Mouse (Mus musculus) gastrocnemius, postnatal 36 days (tissue): ENCODE measurements around the gene Evl. TPM values are rescaled to one million over a fixed set of nuclear protein-coding genes. Genes with fewer than 3 reads are reported as not detected.
A peak's percentile ranks its signal among the peaks of the same experiment; 100 is the strongest.
"Not testable (repeated sequence)": the region's sequence is repeated elsewhere in the genome, so short reads cannot be mapped to it uniquely, and the experiment has no call there.

Experiments
- DNase-seq, 2 experiments: peaks; one replicate each; pipeline ENCODE4 v3.0.0; 2022
- intact Hi-C: fragments of 180-260 bp; cut with DNase I; formaldehyde crosslinking; loops from one replicate; pipeline ENCODE4 v1.15.1; 2025
- long read RNA-seq, 2 experiments: library from polyadenylated mRNA; stranded (forward); transcript quantifications; one replicate each; pipeline ENCODE4 v2.0.0; 2021
- total RNA-seq, 2 experiments: library from RNA; stranded (reverse); gene quantifications; 2 replicates each; pipeline ENCODE4 v1.2.3; 2021

Evl gene
- total RNA-seq = 10 to 100 TPM; 11.5 to 16.7 TPM
- long read RNA-seq, experiment 1, transcript Evl-201 (14 exons, 2,180 nt) = major isoform, 5 of 7 reads
- long read RNA-seq, experiment 1, partial matches to known transcripts = 1 of 7 reads
- long read RNA-seq, experiment 1, other reads (novel, unspliced or antisense) = 0 of 7 reads
- long read RNA-seq, experiment 2, transcript Evl-201 (14 exons, 2,180 nt) = major isoform, 5 of 9 reads
- long read RNA-seq, experiment 2, partial matches to known transcripts = 2 of 9 reads
- long read RNA-seq, experiment 2, other reads (novel, unspliced or antisense) = 2 of 9 reads

DNA sequence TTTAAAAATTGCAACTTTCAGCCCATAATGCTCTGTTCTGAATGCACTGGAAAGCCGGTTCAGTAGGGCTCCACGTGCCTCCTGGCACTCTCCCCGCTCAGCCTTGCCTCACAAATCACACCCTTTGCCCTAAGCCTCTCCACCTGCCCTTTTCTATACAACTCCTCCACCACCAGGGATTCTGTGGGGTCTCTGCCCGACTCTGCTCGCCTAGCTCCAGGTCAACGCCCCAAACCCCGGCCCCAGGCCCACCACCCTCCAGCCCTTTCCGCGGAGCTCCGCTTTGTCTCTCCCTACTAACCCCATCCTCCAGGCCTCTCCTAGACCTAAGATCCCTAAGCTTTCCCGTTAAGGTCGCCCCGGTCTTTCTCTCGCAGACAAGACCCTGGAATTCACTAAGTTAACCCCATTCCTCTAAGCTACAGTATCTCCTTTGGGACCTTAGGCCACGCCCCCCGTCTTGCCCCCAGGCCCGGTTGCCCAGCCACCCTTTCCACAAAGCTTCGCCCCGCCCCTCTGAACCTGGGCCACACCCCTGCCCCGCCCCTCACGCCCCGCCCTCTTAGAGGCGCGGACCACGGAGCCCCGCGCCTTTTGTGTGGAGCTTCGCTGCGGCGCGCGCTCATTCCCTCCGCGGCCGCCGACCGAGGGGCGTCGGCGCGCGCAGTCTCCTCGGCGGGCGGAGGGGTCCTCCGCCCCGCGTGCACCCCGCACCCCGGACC is at the start of gene Evl:
Evl (plus strand) TSS at position 601 of the 722 bp plus-strand sequence.
- intact Hi-C loops = no loop called here
- DNase-seq = peak; percentile 61 to 75

DNA sequence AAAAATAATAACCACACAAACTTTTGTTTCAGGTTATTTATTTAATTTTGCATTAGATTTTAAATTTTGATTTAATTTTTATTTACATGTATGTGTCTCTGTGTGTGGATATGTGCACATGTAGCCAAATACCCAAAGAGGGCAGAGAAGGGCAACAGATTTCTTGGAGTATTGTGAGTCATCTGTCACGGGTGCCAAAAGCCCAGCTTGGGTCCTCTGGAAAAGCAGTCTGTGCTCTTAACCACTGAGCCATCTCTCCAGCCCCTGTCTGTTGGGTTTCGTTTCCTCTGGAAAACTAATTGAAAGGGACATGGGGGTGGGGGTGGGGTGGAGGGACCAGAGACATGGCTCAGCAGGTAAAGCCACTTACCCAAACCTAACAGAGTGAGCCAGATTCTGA is 48.7 kb upstream of the Evl start:
- intact Hi-C loops = no loop called here

GRCm38 (mm10) chr12:108507046-108507445 is 47.5 kb upstream of the Evl start:
- intact Hi-C loops, DNase-seq: not testable (repeated sequence)

More for the DNA sequence above, 48.7 kb upstream of the Evl start:
- no peak for DNase-seq

GRCm38 (mm10) chr12:108510571-108510970 is 43.9 kb upstream of the Evl start:
- DNase-seq = no peak
- intact Hi-C loops = no loop called here

DNA sequence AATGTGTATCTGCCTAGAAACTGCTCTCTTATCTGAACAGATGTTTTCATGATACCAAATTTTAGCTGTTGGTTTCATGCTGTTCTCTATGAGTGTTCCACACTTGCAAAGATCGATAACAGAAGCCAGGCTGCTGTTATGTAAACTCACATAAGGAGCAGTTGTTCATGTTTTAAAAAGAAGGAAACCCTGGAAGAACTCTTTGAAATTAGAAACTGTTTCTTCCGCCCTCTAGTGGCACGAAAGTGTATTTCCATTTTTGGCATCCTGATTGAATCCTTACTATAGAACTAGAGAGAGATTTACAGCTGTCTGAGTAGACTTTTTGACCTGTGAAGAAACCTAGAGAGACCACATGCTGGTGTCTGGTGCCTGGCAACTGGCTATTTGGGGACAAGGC is 43.5 kb upstream of the Evl start:
- no peak for DNase-seq
- intact Hi-C loops = no loop called here

- no peak for DNase-seq
- intact Hi-C loops = no loop called here
Observed at GRCm38 (mm10) chr12:108515464-108515863, 39.1 kb upstream of the Evl start.

DNA sequence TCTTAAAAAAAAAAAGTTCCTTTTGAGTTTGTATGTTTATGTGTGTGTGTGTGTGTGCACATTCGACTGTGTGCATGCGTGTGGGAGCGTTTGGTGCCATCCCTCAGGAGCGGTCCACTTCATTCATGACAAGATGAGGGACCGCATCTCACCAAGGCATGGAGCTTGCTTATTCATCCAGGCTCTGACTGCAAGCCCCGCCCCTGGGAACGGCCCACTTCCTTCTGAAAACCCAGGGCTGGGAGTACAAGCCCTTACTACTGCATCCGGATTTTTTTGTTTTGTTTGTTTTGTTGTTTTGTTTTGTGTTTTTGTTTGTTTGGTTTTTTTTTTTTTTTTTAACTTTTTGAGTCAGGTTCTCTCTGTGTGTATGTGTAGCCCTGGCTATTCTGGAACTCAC is 35.1 kb upstream of the Evl start:
- DNase-seq = no peak
- intact Hi-C loops = no loop called here

- intact Hi-C loops = no loop called here
- DNase-seq = no peak
Observed at GRCm38 (mm10) chr12:108529214-108529613, 25.3 kb upstream of the Evl start.

DNA sequence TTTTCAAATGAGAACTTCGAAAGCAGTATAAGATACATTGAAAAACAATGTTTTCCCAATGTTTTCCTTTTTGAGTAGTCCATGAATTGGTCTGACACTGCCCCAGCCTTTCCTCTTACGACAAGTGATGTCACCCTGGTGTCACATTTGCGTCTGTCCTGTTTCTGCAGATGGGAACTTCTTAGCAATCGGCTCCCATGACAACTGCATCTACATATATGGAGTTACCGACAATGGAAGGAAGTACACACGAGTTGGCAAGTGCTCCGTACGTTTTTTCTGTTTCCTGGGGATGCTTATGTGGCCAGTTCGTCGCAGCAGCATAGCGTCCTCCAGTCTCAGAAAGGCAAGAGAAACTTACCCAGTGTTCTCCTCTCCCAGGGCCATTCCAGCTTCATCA is 20.0 kb upstream of the Evl start:
- intact Hi-C loops = no loop called here
- no peak for DNase-seq

- intact Hi-C loops = no loop called here
Observed at GRCm38 (mm10) chr12:108536461-108536860, 18.1 kb upstream of the Evl start.

DNA sequence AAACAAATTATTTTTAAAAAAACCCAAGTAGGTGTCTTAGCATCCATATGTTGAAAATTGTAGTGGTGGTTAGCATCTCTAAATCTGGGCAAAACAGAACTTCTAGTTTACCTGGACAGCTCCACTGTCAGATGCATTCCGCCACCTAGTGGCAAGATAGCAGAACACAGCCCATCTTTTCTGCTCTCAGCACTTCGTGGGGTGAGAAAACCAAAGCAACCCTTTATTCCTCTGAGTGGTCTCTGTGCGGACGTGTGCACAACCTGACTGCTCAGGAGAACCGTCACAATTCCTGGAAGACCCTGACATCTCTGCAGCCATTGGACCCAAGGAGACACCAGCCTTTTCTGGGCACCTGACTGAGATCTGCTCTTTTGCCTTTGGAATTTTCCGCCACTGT is 13.4 kb upstream of the Evl start:
- intact Hi-C loops = no loop called here
- no peak for DNase-seq

More at GRCm38 (mm10) chr12:108536461-108536860, 18.1 kb upstream of the Evl start:
- no peak for DNase-seq

- no peak for DNase-seq
- intact Hi-C loops = no loop called here
Observed at GRCm38 (mm10) chr12:108546508-108547153, 7.9 kb upstream of the Evl start.

- intact Hi-C loops = no loop called here
- DNase-seq = no peak
Observed at GRCm38 (mm10) chr12:108547251-108547875, 7.2 kb upstream of the Evl start.

- no peak for DNase-seq
- intact Hi-C loops = no loop called here
Observed at GRCm38 (mm10) chr12:108551731-108552130, 2.8 kb upstream of the Evl start.

DNA sequence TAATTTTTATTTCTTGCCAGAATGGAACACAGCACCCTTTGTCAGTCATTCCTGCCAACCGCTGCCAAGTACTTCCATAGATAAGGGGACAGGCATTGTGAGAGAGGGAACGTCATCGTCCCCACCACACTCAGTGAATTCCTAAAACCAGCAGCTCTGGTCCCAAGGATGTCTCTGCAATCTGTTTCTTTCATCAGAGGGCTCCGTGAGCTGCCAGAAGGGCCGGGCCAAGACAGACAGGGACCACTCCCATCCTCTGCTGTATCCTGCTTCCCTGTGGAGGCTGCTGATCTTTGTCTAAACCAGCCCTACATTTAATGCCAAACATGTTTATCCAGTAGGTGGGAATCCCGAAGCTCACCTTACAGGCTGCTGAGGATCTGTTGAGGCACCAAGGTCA is 1.4 kb upstream of the Evl start:
- intact Hi-C loops = no loop called here
- DNase-seq = no peak

GRCm38 (mm10) chr12:108554861-108555556 is 489 bp downstream of the Evl start:
- intact Hi-C loops = no loop called here
- DNase-seq = no peak

DNA sequence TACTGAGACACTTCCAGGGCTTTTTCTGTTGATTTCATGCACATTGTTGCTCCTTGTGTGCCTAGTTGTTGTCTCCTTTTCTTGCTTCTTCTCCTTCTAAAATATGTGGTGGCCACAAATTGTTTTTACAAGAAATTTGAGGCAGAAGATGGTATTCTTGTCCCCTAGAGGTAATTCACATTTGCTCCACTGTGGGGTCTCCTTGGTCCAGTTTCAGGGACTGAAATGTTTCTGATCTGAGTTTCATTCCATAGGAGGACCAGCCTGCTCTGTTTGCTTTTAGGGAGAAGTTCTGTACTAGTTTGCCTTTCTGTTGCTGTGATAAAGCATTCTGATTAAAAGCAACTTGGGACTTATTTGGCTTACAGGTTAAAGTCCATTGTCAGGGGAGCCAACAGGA is 3.7 kb downstream of the Evl start:
- DNase-seq = no peak
- intact Hi-C loops = no loop called here

DNA sequence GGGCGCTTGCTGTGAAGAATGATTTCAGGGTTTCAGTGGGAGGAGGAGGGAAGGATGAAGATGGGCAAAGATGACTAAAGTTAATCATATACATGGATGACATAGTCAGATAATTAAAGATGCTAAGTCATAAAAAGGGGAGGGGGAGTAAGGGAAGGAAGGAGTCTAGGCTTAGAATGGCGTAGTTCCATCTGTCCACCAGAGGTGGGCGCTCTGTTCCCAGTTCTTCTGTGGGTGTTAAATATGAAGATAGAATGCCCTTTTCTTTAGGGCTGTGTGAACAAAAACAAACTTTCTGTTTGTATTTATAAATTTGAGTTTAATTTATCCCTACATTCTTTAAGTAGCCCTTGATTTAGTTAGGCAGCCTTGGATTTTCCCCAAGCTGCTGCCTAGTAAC is 8.7 kb downstream of the Evl start:
- no peak for DNase-seq
- intact Hi-C loops = loop anchor here (5.0 kb wide), 1 partner anchor 199 kb away; no protein-coding TSS in a partner anchor

DNA sequence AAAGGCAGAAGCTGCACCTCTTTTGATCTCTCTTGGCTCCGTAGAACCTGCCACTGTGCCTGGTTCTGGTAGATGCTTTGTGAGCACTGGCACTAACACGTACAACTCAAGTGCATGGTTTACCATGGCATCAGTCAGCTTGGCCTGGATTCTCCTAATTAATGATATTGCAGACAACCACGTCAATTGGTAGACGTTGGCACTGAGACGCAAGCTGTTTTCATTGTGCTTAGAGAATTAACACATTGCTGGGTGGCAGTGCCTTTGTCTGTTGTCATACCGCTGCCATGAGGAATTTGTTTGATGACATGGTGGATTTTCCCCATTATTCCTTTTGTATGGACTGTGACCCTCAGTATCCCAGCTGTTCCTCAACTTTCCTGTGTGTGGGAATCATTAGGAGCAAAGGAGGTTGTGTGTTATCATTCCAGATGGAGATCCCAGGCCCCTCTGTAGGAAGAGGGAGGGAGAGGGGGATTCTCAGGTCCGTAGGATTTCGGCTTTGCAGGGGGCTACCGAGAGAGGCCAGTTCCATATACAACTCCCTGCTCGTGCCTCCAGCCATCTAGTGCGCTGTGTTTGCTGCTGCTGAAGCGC is 10.5 kb downstream of the Evl start:
- no peak for DNase-seq
- intact Hi-C loops = loop anchor here (5.0 kb wide), 1 partner anchor 197 kb away; no protein-coding TSS in a partner anchor
